7 mouse cellular contexts compared by ENCODE assay signal in the genomic region with DNA sequence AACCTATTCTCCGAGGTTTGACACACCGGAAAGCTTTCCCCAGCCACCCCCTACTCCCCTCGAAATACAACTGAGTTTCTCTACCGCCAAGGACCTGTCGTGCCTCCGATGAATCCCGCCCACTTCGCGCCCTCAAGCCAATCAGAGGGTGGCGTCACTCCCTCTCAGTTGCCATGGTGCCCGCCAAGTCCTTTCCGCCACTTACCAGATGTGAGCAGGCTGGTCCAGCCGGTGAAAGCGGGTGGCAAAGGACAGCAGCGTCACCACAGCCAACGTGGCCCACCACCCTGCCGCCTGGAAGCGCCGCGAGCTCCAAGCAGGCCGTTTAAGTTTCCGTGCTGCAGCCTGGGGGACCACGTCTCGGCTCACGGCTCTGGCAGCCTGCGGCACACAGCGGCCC. TPM values are rescaled to one million over a fixed set of nuclear protein-coding genes. Genes with fewer than 3 reads are reported as not detected.
A peak's percentile ranks its signal among the peaks of the same experiment; 100 is the strongest.
DNase-seq lines count a peak whose midpoint lies in the region; ATAC-seq lines count a peak whose summit lies in the region.

A gene (plus strand): TSS at position 200 of the 400 bp plus-strand sequence.

- DNase-seq in adrenal gland, postnatal 14 days: peak; percentile 95
- DNase-seq in embryonic facial prominence, embryonic 11.5 days (ENCODE audit: low spot score): peak; percentile 93
- DNase-seq in kidney, adult 11 months: peak; percentile 91
- DNase-seq in limb, embryonic 10.5 days (ENCODE audit: low spot score): peak; percentile 92
- peak; percentile 83 for DNase-seq in spleen, adult 12 weeks (ENCODE audit: low spot score)

- H3K27me3 ChIP-seq in embryonic facial prominence, embryonic 11.5 days (ENCODE audit: control insufficient read depth, insufficient read depth, low read length): no peaks in the 10 kb centered on the region
- H3K27me3 ChIP-seq in limb, embryonic 10.5 days (ENCODE audit: low read depth, poor library complexity, severe bottlenecking): no peaks in the 10 kb centered on the region
- H3K27me3 ChIP-seq in midbrain, embryonic 13.5 days: no peaks in the 10 kb centered on the region

- no peaks in the 10 kb centered on the region for H3K4me1 ChIP-seq in embryonic facial prominence, embryonic 11.5 days (ENCODE audit: control insufficient read depth, insufficient read depth, low read length)
- H3K4me1 ChIP-seq in limb, embryonic 10.5 days: peaks cover 16% of the 10 kb centered on the region
- H3K4me1 ChIP-seq in midbrain, embryonic 13.5 days (replicated peaks): peaks cover 27% of the 10 kb centered on the region

- no peaks in the 10 kb centered on the region for H3K9me3 ChIP-seq in embryonic facial prominence, embryonic 11.5 days (replicated peaks; ENCODE audit: control insufficient read depth, low read length)
- H3K9me3 ChIP-seq in limb, embryonic 10.5 days (replicated peaks): no peaks in the 10 kb centered on the region
- H3K9me3 ChIP-seq in midbrain, embryonic 13.5 days: no peaks in the 10 kb centered on the region

- H3K27ac ChIP-seq in embryonic facial prominence, embryonic 11.5 days (replicated peaks; ENCODE audit: low read depth, low read length): peak within 1 kb of the TSS; percentile 94
- H3K27ac ChIP-seq in limb, embryonic 10.5 days: peak within 1 kb of the TSS; percentile 97
- H3K27ac ChIP-seq in midbrain, embryonic 13.5 days: peak within 1 kb of the TSS; percentile 96

- H3K4me3 ChIP-seq in embryonic facial prominence, embryonic 11.5 days (ENCODE audit: low read depth, low read length): peak within 1 kb of the TSS; percentile 75
- H3K4me3 ChIP-seq in limb, embryonic 10.5 days: peak within 1 kb of the TSS; percentile 81
- H3K4me3 ChIP-seq in midbrain, embryonic 13.5 days (replicated peaks): peak within 1 kb of the TSS; percentile 92

- peak within 1 kb of the TSS; percentile 85 for H3K9ac ChIP-seq in embryonic facial prominence, embryonic 11.5 days (replicated peaks; ENCODE audit: low read length)
- H3K9ac ChIP-seq in midbrain, embryonic 13.5 days (replicated peaks): peak within 1 kb of the TSS; percentile 78

- peak; percentile 87 for ATAC-seq in embryonic facial prominence, embryonic 11.5 days (replicated peaks; ENCODE audit: insufficient number of reproducible peaks, low FRiP score, low TSS enrichment, low read depth)
- ATAC-seq in granulocyte monocyte progenitor cell, adult 5-6 weeks (replicated peaks; ENCODE audit: poor library complexity, severe bottlenecking): peak; percentile 86
- peak; percentile 91 for ATAC-seq in midbrain, embryonic 13.5 days

- under 1% methylated on average over 27 of the region's 27 CpGs for WGBS in embryonic facial prominence, embryonic 11.5 days
- under 1% methylated on average over 27 of the region's 27 CpGs for WGBS in limb, embryonic 10.5 days
- under 1% methylated on average over 27 of the region's 27 CpGs for WGBS in midbrain, embryonic 13.5 days

- H3K36me3 ChIP-seq in embryonic facial prominence, embryonic 11.5 days (replicated peaks; ENCODE audit: control insufficient read depth, insufficient read depth, low read depth, low read length): no peaks in the 10 kb centered on the region
- peaks cover 9% of the 10 kb centered on the region for H3K36me3 ChIP-seq in limb, embryonic 10.5 days
- H3K36me3 ChIP-seq in midbrain, embryonic 13.5 days: peaks cover 4% of the 10 kb centered on the region

- H3K4me2 ChIP-seq in embryonic facial prominence, embryonic 11.5 days (ENCODE audit: low read depth, low read length): peak within 1 kb of the TSS; percentile 66
- H3K4me2 ChIP-seq in midbrain, embryonic 13.5 days (replicated peaks): peak within 1 kb of the TSS; percentile 66

RNA-seq across cellular contexts. Expression of the gene that starts here (rescaled TPM):
- 86.3 and 153 TPM in 2 replicates for total RNA-seq in adrenal gland, postnatal 14 days (2021)
- 32.0 and 36.9 TPM in 2 replicates for polyA plus RNA-seq in embryonic facial prominence, embryonic 11.5 days (2014; fragmentation: Nextera tagmentation; extraction: Ambion mirVana)
- total RNA-seq in granulocyte monocyte progenitor cell, adult 5-6 weeks (2014; fragmentation: Nextera tagmentation): 34.2 and 45.7 TPM in 2 replicates
- total RNA-seq in granulocyte monocyte progenitor cell, adult 5-6 weeks (2017): 22.3 and 28.8 TPM in 2 replicates
- polyA plus RNA-seq in limb, embryonic 10.5 days (2016; fragmentation: Nextera tagmentation; extraction: Ambion mirVana): 25.6 and 31.3 TPM in 2 replicates
- 29.9 and 32.5 TPM in 2 replicates for polyA plus RNA-seq in midbrain, embryonic 13.5 days (2015; fragmentation: Nextera tagmentation; extraction: Ambion mirVana)

Comparison
In these comparisons a context has a peak if more than half of its experiments do, and no peak if none do; other contexts are left out.
1. Peak in every context shown above with its lines: DNase-seq, ATAC-seq, H3K4me3 ChIP-seq and H3K27ac ChIP-seq.